Mouse (Mus musculus): ENCODE data around the gene 1700122O11Rik.

GRCm38 (mm10) chr17:48080626-48081025 lies 42.5 kb upstream of the 1700122O11Rik start:
- TF ChIP-seq POLR2A (IDR thresholded peaks at IDR 0.05; ENCODE audit: borderline replicate concordance, low read depth, low read length) (no peak), CTCF (IDR thresholded peaks at IDR 0.05; ENCODE audit: low read depth, low read length) (no peak)
